Mouse (Mus musculus) kidney, postnatal 36 days (tissue): ENCODE results near the gene Plaur.
"Not testable (repeated sequence)": the region's sequence is repeated elsewhere in the genome, so short reads cannot be mapped to it uniquely, and the experiment has no call there.

Source experiments
- DNase-seq, 2 experiments: peaks; one replicate each; pipeline ENCODE4 v3.0.0; 2021 to 2022; ENCODE audit warnings: mixed read lengths in 2 of 2

Plaur gene

DNA sequence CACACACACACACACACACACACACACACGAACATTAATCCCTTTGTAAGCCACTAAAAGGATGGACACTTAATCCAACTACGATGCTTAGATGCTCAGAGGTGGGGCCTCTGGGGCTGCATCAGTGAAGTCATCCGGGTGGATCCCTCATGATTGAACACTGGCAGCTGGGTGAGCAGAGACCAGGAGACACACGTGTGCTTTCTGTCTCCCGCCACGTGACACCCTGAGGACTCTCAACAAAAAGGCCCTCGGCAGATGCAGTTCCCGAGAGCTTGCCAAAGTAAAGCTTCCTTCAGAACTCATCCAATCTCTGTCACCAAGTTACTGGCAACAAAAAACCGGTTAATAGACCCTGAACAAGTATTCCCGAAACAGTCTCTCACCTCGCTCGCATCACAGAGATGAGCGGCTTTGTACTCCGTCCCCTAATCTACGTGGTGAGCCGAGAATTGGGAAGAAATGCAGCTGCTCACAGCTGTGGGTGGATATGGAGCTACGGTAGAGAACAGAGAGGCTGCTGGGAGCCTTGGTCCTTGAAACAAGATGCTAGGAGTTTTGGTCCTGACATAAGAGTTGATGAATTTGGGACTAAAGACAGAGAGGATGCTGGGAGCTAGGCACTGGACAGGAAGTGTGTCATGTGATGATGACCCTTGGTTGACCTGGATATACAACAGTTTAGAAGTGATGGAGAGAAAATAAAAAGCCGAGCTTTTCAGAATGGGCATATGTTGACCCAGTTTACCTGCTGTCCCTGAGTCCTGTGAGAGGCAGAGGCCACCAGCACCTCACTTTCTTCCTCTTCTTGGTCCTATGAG, 18.0 kb downstream of the Plaur start:
- DNase-seq, result no peak

GRCm38 (mm10) chr7:24480986-24481473, 18.7 kb downstream of the Plaur start:
- no peak for DNase-seq

DNA sequence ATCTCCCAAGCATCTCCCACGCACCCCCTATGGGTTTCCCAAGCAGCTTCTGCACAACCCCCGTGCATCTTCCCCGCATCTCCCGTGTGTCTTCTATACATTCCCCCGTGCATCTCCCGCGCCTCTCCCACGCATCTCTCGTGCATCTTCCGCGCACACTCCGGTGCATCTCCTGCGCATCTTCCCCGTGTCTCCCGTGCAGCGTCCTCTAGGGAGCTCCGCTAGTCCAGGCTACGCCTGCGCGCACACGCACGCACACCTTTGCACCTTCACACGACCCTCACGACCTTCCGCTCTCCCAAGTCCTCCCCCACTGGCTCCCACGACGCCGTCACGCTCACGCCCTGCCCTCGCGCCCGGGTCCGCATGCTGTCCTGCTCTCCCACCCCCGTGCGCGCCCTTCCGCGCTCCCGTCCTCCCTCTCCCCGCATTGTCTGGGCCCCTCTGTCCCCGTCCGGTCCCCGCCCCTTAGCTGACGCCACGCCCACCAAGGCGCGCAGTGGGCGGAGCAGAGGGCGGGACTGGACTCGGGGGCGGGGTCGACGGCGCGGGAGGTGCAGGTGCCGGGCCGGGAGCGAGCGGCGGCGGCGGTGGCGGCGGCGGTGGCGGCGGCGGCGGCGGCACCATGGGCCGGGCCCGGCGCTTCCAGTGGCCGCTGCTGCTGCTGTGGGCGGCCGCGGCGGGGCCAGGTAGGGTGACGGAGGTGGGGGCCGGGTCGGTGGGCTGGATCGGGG, 19.4 kb downstream of the Plaur start, which contains the start of gene Cadm4:
Cadm4 (plus strand) TSS at position 550 of the 734 bp plus-strand sequence.
- DNase-seq, result peak; percentile 75 to 91

- DNase-seq, result no peak
Observed at GRCm38 (mm10) chr7:24482208-24483020, 20.1 kb downstream of the Plaur start.

DNA sequence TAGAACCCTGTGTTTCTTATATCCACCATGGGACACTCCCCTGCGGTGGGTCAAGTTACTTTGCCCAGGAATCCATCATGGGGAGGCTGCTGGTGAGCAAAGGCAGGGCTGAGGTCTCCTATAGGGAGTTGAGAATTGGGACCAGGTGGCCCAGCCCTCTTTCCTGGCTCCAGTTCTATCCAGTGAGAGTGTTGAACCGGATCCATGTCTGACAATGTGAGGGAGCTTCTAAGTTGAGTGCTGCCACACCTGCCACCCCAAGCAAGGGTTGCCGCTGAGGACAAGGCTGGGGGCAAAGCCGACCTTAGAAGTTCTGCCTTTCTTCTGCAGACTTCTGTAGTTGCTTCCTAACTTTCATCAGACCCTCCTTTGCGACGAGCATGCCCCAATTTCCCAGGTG, 21.0 kb downstream of the Plaur start:
- DNase-seq, result not testable (repeated sequence)

- DNase-seq, result no peak
Observed at GRCm38 (mm10) chr7:24485481-24485880, 23.2 kb downstream of the Plaur start.

GRCm38 (mm10) chr7:24486654-24487130, 24.4 kb downstream of the Plaur start:
- no peak for DNase-seq

DNA sequence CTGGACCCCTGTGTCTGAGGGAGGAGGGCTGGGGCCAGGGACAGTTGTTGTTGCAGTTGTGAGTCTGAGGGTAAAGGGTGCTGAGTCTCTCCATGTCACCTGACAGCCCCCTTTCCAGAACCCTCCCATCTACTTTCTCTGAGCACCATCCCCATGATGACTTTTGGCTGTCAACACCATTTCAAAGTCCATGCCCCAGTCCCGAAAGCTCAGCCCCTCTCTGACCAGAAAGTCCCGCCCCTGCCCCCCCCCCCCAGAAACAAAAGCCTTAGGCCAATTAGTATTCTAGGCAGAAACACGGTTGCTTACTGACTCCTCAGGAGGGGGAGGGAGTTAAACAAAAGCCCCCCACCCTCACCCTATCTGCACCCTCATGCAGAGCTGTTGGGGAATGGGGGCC, 25.1 kb downstream of the Plaur start:
- peak in 1 of 2 experiments; percentile 30 for DNase-seq

DNA sequence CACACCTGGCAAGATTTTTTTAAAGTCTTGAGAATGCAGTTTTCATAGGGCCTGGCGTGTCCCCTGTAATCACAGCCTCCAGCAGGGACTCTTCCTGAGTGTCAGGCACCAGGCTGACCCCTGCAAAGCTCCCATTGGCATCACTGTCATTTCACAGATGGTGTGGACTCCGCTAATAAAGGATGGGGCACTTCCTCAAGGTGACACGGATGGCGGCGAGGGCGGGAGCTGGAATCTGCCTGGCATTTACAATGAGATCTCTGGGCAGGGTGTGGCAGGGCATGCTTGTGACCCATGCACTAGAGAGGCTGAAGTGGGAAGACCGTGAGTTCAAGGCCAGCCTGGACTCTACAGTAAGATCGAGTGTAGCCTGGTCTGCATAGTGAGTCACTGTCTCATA, 26.0 kb downstream of the Plaur start:
- no peak for DNase-seq

- DNase-seq, result peak; percentile 28 to 58
Observed at GRCm38 (mm10) chr7:24499856-24500577, 37.7 kb downstream of the Plaur start.

GRCm38 (mm10) chr7:24500929-24501328, 38.6 kb downstream of the Plaur start:
- DNase-seq, result peak in 1 of 2 experiments; percentile 68

GRCm38 (mm10) chr7:24501492-24501891, 39.2 kb downstream of the Plaur start:
- DNase-seq, result peak in 1 of 2 experiments; percentile 66

GRCm38 (mm10) chr7:24504004-24504403, 41.7 kb downstream of the Plaur start:
- DNase-seq, result no peak

DNA sequence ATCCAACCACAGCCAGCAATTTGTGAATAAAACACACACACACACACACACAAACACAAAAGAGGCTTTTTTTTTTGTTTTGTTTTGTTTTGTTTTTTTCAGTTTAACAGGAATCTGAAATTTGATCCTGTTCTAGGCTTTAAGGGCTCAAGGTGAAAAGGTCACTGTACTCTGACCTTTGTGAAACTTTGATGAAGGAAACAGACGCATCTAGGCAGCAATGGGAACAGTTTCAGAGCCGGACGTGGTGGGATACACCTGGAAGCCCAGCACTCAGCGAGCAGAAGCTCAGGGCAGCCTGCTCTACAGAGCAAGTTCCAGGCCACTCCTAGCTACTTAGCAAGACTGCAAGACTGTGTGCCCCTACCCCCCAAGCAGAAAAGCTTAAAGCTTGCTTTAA, 42.6 kb downstream of the Plaur start:
- DNase-seq, result no peak

DNA sequence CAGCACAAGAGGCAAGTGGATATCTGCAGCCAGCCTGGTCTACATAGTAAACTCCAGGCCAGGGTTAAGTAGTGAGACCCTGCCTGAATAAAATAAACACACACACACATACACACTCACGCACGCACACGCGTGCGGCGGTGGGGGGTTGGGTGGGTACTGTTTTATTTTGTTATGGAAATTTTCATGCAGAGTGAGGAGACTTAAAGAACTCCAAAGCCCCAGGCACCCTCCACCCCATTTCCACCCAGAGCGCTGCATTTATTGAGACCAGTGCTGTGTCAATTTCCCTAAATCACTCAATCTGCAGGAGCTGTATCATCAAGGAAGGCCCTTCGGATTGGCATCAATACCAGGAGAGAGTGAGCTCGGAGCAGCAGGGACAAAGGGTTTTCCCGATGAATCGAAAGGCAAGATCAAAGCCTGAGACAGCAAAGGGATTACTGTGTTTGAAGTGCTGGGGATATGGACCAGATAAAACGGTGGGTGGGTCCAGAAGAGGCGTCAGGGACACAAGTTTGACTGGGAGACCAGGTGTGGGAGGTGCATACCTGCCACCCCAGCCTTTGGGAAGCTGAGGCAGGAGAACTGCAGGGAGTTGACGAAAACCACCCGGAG, 43.3 kb downstream of the Plaur start:
- no peak for DNase-seq

DNA sequence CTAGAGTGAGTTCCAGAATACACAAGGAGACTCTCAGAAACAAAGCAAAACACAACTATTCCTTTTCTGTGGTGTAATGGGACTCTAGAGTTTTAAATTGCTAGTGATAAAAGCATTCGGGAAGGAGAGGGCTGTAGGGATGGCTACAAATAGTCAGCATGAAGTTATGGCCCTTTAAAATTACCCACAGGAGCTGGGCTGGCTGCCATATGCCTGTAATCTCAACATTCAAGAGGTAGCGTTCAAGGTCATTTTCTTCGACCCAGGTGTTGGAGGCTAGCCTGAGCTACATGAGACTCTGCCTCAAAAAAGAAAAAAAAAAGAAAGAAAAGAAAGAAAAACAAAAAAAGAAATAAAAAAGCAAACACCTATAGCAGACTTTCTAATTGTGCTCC, 43.8 kb downstream of the Plaur start:
- DNase-seq, result peak; percentile 10 to 48

GRCm38 (mm10) chr7:24506476-24506837, 44.2 kb downstream of the Plaur start:
- peak; percentile 66 to 70 for DNase-seq

DNA sequence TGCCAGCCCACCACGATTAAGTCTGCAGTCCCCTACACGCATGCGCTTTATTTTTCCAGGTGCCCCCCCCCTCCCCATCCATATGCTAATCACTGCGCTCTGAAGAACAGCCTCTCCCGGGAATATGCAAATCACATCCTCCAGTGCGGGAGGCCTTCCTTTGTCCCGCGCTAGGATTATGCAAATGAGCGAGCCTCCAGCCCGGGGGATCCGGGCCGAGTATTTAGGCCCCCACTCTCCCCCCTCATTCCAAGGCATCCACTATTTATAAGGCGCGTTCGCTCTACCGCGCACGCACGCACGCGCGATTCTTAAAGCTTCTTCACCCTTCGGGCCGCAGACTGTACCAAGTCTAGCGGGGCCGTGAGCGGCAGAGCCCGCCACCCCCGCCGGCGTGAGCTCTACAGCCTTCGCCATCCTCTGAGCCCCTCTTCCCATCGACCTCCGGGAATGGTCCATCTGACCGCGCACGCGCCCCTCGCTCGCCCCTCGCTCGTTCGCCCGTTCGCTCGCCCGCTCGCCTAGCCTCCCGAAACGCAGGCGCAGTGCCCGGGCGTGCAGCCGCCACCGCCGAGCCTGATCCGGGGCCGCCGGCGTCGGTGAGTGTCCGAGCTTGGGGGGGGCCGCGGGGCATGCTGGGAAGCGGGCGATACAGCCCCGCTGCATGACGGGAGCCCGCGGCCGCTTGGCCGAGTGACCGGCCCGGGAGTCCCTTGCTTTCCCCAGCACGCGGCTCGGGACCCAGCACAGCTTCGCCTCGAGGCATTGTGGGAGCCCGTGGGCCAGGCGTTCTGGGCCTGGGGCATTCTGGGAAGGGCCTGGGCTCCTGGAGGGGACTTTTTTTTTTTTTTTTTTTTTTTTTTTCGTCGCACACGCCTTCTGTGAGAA, 44.8 kb downstream of the Plaur start, which contains the start of gene Zfp428:
Zfp428 (plus strand) TSS at position 169 of the 888 bp plus-strand sequence.
- peak; percentile 90 to 96 for DNase-seq

- peak; percentile 9 to 23 for DNase-seq
Observed at GRCm38 (mm10) chr7:24507726-24508114, 45.4 kb downstream of the Plaur start.

DNA sequence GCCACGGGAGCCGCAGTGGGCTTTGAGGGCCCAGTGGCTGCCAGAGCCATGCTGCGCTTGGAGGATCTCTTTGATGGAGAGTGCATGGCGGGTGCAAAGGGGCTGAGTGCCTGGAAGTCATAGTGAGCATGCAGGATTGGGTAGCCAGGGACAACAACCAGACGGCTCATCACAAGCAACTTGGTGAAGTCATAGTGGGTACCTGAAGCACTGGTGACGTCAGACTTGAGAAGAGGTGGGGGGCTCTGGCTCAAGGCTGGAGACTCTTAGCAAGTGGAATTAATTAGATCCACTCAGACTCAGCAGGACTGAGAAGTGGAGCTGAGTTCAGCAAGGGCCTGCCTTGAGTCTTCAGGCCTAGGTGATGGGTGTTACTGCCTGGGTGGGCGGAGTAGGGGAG, 50.1 kb downstream of the Plaur start, which contains the start of gene AC161166.1:
AC161166.1 (minus strand) TSS at position 101 of the 400 bp plus-strand sequence.
- no peak for DNase-seq
